Mouse (Mus musculus) ES-E14 (cell line): ENCODE measurements around the gene Polr2g.

Experiments used
- HCFC1 ChIP-seq: IDR thresholded peaks from 2 replicates; pipeline ENCODE4 v1.6.1; 2012; ENCODE audit warnings: low read length, inconsistent platforms, borderline replicate concordance; ENCODE audit not compliant: insufficient read depth
- MAFK ChIP-seq: IDR thresholded peaks from 2 replicates; pipeline ENCODE4 v1.6.1; 2014; ENCODE audit warnings: mild to moderate bottlenecking, low read depth, low read length, inconsistent platforms; ENCODE audit not compliant: insufficient read depth
- ZC3H11A ChIP-seq: IDR thresholded peaks from 2 replicates; pipeline ENCODE4 v1.6.1; 2012; ENCODE audit warnings: low read depth, mild to moderate bottlenecking, inconsistent platforms, low read length, borderline replicate concordance
- ZNF384 ChIP-seq: IDR thresholded peaks from 2 replicates; pipeline ENCODE4 v1.6.1; 2012; ENCODE audit warnings: low read depth, low read length, inconsistent platforms

DNA sequence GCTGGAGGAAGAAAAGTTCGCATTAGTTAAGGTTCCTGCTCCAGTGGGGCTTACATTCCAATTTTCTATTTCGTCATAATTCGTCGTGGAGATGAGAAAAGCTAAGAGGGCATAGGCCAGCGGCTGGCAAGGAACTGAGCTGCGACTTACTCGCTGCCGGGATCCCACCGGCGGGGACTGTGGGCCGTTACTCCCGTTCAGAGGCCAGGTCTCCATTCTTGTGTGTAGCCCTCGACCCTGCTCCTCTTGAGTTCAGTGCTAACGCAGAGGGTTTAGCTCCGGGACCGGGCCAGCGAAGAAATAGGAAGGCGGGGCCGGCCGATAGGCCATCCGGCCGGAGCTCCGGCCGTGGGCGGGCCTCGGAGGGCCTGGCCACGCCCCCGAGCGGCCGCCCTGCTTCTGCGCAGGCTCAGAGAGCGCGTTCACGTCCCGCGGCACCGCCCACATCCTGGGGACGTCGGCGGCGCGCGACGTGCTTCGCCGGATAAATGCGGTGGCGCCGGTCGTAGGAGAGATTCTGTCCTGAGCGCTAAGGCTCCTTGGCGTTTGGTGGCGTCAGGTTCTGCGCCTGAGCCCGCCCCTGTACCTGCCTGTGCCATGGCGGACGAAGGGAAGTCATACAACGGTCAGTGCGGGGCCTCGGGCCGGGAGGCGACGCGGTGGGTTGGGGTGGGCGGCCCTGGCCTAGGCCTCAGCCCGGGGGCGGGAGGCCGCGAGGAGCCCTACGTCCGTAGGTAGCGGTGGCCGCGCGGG lies 41.6 kb downstream of the Polr2g start, which contains the start of gene Nxf1:
- TF ChIP-seq HCFC1 (no peak; the same call in 1 of the 2 replicates), MAFK (no peak), ZNF384 (no peak), ZC3H11A (no peak)
